Mouse (Mus musculus) liver, adult 2 months (tissue): ENCODE measurements at regions not wholly inside any gene's neighbourhood (a gene's known extent, or its start where the extent isn't known, plus 50 kb on each side); places are given as distances from the start of the nearest gene placed in this dataset.

Experiments
- DNase-seq: peaks from one replicate; pipeline ENCODE4 v3.0.0-alpha.2; 2011; ENCODE audit warnings: low read depth, low spot score; ENCODE audit errors: extremely low read depth
- H3K27ac ChIP-seq: fragments of 200-500 bp; replicated peaks from 2 replicates; pipeline ENCODE4 v1.5.1; 2012; ENCODE audit warnings: low read depth, mild to moderate bottlenecking, control low read depth, inconsistent platforms, low read length; ENCODE audit not compliant: insufficient read depth
- H3K27me3 ChIP-seq: fragments of 200-500 bp; 2 replicates; pipeline ENCODE4 v1.6.1; 2012; ENCODE audit warnings: mild to moderate bottlenecking, moderate library complexity, low read length, inconsistent platforms; ENCODE audit not compliant: control insufficient read depth, insufficient read depth
- H3K36me3 ChIP-seq: fragments of 200-500 bp; 2 replicates; pipeline ENCODE4 v1.6.1; 2012; ENCODE audit warnings: low read length, inconsistent platforms; ENCODE audit not compliant: control insufficient read depth, insufficient read depth
- H3K4me1 ChIP-seq: fragments of 200-500 bp; 2 replicates; pipeline ENCODE4 v1.6.1; 2011; ENCODE audit warnings: low read length; ENCODE audit not compliant: control insufficient read depth, insufficient read depth
- H3K4me3 ChIP-seq: fragments of 200-500 bp; 2 replicates; pipeline ENCODE4 v1.5.1; 2011; ENCODE audit warnings: low read depth, mild to moderate bottlenecking, control low read depth, low read length, moderate library complexity; ENCODE audit not compliant: insufficient read depth
- H3K79me2 ChIP-seq: fragments of 200-500 bp; 2 replicates; pipeline ENCODE4 v1.6.1; 2012; ENCODE audit warnings: inconsistent platforms, mild to moderate bottlenecking, low read length, moderate library complexity; ENCODE audit not compliant: control insufficient read depth, insufficient read depth
- H3K9ac ChIP-seq: fragments of 200-500 bp; 2 replicates; pipeline ENCODE4 v1.6.1; 2012; ENCODE audit warnings: low read depth, mild to moderate bottlenecking, control low read depth, inconsistent platforms, low read length
- CTCF ChIP-seq: fragments of 200-500 bp; IDR thresholded peaks from 2 replicates; pipeline ENCODE4 v1.5.1; 2011; ENCODE audit warnings: low read depth, low read length, control low read depth
- POLR2A ChIP-seq: fragments of 200-500 bp; IDR thresholded peaks from 2 replicates; pipeline ENCODE4 v1.6.1; 2011; ENCODE audit warnings: low read length, control low read depth; ENCODE audit not compliant: insufficient read depth; ENCODE audit errors: extremely low read depth
- WGBS: fragments of 180-500 bp; shearing (Covaris S2); methylation state at CpG from one replicate; pipeline ENCODE4 v1.1.7; 2018; 5-methylcytosine and 5-hydroxymethylcytosine counted together

DNA sequence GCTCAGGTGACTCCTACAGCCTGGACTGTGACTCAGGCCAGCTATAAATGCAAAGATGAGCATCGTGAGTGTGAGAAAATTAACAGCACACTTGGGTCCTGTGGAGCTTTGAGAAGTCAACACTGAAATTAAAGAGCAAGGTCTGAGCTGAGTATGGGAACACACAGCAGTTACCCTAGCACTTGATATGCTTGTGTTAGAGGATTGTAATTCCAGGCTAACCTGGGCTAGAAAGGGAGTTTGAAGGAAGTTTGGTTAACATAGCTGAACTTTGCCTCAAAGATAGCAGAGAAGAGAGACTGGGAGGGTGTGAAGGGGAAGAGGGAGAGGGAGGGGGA is 694.4 kb downstream of the Inhba start:
- H3K27me3 ChIP-seq = no peaks in the 10 kb centered on the region
- no peak overlapping the region for H3K9ac ChIP-seq
- no peaks in the 10 kb centered on the region for H3K36me3 ChIP-seq
- no peaks in the 10 kb centered on the region for H3K79me2 ChIP-seq
- WGBS = 39% methylated on average over 1 of the region's 1 CpGs
- no peak overlapping the region for H3K27ac ChIP-seq
- H3K4me3 ChIP-seq = no peak overlapping the region
- peaks cover 11% of the 10 kb centered on the region for H3K4me1 ChIP-seq
- no peak for DNase-seq
- no peak for TF ChIP-seq POLR2A
- TF ChIP-seq CTCF = no peak

DNA sequence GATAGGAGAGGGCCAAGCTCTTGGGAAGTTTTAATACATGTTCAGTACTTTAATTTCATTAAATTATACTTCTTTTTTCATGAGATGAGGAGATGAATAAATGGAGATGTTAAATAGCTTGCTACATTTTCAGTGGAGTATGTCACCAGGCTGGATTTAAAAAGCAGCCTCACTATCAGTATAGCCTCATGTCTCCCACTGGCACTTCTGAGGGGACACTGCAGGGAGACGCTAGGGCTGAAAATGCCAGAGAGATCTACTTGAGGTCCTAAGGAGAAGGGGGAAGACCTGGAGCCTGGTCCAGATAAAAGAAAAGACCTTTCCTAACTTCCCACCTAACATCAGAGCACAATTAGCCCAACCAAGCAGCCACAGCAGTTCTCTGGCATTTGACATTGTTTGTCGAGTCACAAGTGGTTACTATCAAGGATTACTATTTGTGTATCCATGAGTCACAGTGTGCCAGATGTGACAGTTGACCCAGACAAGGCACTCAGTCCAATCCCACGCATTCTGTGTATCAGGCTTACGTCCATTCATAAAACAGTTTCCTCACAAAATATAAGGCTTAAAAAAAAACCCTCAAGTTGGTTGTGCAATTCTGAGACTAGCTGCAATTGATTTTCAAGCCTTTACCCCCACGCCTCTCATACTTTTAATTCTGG is 703.8 kb downstream of the Inhba start:
- DNase-seq = peak; percentile 16
- H3K36me3 ChIP-seq = no peaks in the 10 kb centered on the region
- WGBS = 28% methylated on average over 5 of the region's 5 CpGs

GRCm38 (mm10) chr13:16716340-16716739 is 704.7 kb downstream of the Inhba start:
- no peak for DNase-seq
- TF ChIP-seq CTCF (no peak), POLR2A (no peak)
- WGBS = 68% methylated on average over 6 of the region's 6 CpGs

More for the DNA sequence above, 703.8 kb downstream of the Inhba start:
- H3K4me1 ChIP-seq = no peaks in the 10 kb centered on the region
- H3K9ac ChIP-seq = no peak overlapping the region
- no peak for TF ChIP-seq POLR2A
- no peak for TF ChIP-seq CTCF
- H3K79me2 ChIP-seq = no peaks in the 10 kb centered on the region
- no peak overlapping the region for H3K27ac ChIP-seq
- no peaks in the 10 kb centered on the region for H3K27me3 ChIP-seq
- no peak overlapping the region for H3K4me3 ChIP-seq

DNA sequence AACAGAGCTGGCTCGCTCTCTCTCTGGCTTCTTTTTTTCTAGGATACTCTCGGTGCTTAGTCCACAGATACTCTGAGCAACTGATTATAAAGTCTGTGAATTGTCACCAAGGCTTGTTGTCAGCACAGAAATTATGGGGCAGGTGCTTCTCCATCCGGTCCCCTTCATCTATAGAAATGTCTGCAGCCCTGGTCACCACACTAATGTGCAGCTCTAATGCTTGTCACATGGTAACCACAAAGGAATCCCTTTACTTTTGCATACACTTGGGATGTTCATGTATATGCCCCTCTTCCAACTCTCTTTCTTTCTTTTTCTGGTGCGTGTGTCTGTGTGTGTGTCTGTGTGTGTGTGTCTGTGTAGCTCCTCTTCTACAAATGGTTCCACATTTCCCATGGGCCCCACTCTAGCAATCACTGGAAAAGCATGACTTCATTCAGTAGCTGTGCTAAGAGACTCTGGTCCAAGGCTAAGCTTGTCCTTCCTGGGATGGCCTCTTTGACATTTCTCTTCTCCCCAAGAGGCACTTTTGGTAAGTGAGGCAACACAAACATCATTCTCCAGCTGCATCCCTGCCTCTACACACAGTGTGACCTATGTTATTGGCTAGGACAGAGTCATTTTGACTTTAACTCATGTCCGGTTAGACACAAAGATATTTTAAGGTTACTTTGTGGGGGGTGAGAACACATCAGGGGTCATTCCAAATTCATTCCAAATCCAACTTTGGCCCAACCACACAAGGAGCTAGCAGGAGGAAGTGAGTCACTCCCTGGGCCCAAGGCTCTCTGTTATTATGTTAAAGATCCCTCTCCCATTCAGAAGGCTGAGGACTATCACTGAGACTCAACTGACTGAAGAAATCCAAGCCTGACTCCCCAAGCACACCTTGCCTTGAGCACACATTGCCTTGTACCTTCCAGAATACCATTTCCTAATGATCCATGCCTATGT is 705.4 kb downstream of the Inhba start:
- H3K27ac ChIP-seq = no peak overlapping the region
- H3K79me2 ChIP-seq = no peaks in the 10 kb centered on the region
- no peak for DNase-seq
- no peak overlapping the region for H3K4me3 ChIP-seq
- no peaks in the 10 kb centered on the region for H3K4me1 ChIP-seq
- H3K36me3 ChIP-seq = no peaks in the 10 kb centered on the region
- H3K9ac ChIP-seq = no peak overlapping the region
- no peak for TF ChIP-seq POLR2A
- TF ChIP-seq CTCF = no peak
- H3K27me3 ChIP-seq = no peaks in the 10 kb centered on the region
- WGBS = 89% methylated on average over 5 of the region's 5 CpGs

More at GRCm38 (mm10) chr13:16716340-16716739, 704.7 kb downstream of the Inhba start:
- no peak overlapping the region for H3K9ac ChIP-seq
- H3K79me2 ChIP-seq = no peaks in the 10 kb centered on the region
- no peaks in the 10 kb centered on the region for H3K27me3 ChIP-seq
- H3K27ac ChIP-seq = no peak overlapping the region
- H3K4me1 ChIP-seq = no peaks in the 10 kb centered on the region
- H3K4me3 ChIP-seq = no peak overlapping the region
- no peaks in the 10 kb centered on the region for H3K36me3 ChIP-seq

DNA sequence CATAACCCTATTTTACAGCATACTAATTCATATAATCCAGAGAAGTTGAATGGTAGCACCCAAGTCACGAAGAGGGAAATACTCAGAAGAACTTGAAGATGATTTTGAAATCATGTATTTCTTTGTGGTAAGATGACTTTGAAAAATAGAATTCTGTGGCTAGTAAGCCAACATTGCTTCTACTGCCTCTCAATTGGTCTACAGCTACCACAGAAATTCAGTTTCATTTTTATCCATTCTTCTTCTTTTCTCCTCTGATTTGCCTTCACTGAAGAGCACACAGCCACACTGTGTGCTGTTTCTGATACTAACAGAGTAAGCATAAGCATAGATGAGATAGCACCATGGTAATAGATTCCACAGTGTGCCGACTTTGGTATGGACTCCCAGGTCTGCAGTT is 708.4 kb downstream of the Inhba start:
- Histone ChIP-seq H3K27ac (no peak overlapping the region), H3K4me3 (no peak overlapping the region), H3K79me2 (no peaks in the 10 kb centered on the region), H3K4me1 (no peaks in the 10 kb centered on the region), H3K9ac (no peak overlapping the region), H3K27me3 (no peaks in the 10 kb centered on the region), H3K36me3 (no peaks in the 10 kb centered on the region)
- WGBS = 88% methylated on average over 2 of the region's 2 CpGs
- DNase-seq = no peak
- no peak for TF ChIP-seq CTCF
- TF ChIP-seq POLR2A = no peak

DNA sequence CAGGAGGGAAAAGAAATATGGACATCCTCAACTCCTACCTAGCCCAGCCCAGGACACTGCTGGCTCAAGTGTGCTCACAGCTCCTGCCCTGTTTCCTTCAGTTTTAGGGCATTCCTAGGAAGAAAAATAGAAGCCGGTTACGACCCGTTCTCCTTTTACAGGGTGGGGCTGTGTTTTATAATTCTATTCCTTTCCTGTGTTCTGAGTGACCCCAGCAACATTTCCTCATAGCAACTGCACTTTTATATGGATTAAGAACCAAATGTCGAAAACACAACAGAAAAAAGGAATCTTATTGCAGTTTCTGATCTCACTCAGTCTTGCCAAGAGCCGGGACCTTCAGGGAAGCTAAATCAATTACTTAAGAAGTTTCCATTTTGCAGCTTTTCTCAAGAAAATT is 713.7 kb downstream of the Inhba start:
- no peak for DNase-seq
- no peak for TF ChIP-seq CTCF
- no peak for TF ChIP-seq POLR2A
- H3K36me3 ChIP-seq = no peaks in the 10 kb centered on the region
- H3K79me2 ChIP-seq = no peaks in the 10 kb centered on the region
- H3K4me1 ChIP-seq = no peaks in the 10 kb centered on the region
- no peak overlapping the region for H3K4me3 ChIP-seq
- no peaks in the 10 kb centered on the region for H3K27me3 ChIP-seq
- H3K9ac ChIP-seq = no peak overlapping the region
- no peak overlapping the region for H3K27ac ChIP-seq
- WGBS = 85% methylated on average over 5 of the region's 5 CpGs
